Mouse (Mus musculus): ENCODE measurements at regions not wholly inside any gene's neighbourhood (a gene's known extent, or its start where the extent isn't known, plus 50 kb on each side); places are given as distances from the start of the nearest gene placed in this dataset.
"Not testable (repeated sequence)": the region's sequence is repeated elsewhere in the genome, so short reads cannot be mapped to it uniquely, and the experiment has no call there.

DNA sequence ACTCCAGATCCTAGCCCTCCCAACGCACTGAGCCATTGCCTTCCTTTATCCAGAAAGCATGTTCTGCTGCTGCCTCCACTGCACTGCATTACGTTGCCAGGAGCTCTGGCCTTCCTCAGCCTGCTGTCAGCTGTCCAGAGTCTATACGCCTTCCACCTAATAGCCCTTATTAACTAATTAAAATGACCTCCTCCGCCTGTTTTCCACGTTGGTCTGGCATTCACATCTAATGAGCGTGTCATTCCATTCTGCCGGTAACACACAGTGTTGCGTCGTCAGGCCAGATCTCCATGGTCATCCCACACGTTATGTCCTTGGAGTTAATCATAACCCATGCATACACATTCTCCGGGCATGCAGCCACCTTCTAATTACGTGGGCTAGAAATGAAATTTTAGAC lies 56.7 kb upstream of the Med4 start:
- no peak for ATAC-seq (ENCODE audit: low TSS enrichment)

DNA sequence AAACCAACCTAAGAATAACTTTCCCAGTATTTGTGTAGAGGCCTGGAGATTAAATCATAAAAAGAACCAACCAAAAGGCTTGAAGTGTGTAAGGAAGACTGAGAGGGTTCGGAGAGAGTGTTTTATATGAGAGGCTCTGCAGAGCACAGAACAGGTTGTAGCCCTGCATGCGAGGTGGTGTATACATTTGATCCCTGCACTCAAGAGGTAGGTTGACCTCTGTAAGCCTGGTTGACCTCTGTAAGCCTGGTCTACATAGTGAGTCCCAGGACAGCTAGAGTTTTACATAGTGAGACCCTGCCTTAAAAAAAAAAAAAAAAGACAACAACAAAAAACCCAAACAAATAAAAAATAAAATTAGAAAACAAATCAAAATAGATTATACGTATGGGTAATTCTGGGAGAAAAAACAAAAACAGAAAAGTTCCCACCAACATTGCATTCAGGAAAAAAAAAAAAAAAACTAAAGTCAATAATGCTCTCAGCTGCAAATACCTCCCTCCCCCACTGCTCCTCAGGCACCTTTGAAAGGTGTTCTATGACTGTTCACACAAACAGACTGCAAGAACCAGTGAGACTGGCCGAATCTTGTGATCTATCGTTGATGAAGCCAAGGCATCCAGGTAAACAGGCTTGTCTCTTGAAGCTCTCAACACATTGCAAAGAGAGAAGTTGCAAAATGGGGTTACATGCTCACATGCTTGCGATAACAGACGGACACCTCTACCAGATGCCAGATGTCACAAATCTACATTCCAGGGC lies 57.3 kb upstream of the Med4 start:
- no peak for ATAC-seq (ENCODE audit: low TSS enrichment)

DNA sequence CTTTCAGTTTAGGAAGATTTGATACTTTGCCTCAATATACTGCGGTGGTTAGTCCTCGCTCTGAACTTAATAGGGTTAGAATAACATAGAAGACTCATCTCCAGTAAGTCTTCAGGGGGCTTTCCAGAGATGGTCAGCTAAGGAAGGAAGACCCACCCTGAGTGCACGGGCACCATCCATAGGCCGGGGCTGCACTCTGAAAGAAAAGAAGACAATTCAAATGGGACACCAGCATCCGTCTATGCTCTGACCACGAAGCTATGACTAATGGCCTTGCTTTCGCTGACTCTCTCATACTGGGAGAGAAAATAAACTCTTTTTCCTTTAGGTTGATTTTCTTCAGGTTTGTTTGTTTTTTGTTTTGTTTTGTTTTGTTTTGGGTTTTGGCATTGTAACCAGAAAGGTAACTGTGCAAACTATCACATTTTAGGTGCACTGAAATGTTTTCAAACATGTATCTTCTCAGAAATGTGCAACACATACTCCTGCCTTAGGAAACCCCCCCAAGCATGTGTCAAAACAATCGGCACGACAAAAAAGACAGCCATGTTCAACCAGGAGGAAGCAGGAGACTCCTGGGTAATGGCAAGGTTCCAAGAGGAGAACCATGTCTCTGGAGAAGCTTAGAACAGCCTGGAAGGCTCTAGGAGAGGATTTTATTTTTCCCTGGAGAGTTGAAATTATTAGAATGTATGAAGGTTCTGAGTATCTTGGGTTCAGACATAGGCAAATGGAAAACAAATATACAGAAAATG lies 58.4 kb upstream of the Med4 start:
- ATAC-seq (ENCODE audit: low TSS enrichment): no peak

DNA sequence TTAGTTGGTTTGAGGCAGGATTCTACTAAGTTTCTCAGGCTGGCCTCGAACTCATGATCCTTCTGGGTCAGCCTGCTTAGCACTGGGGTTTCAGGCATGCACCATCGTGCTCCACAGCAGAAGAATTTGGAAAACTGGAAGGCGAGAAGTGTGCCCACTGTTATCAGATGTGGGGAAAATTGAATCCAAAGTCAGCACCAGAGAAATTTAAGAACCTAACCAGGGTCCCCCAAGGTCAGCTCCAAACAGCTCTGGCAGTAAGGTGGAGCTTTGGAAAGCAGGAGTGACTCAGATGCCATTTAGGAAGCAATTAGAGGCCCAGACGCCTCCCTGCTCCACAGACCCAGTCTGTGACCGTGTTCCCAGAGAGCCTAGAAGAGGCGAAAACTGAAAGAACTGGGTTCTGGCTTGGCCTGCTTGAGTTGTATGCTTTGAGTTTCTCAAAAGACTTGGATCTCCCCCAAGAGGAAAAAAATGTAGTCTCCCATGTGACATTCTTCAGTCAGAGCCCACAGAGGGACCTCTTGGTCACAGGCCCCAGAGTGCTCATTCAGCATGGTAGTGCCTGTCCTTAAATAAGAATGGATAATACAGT lies 59.8 kb upstream of the Med4 start:
- ATAC-seq (ENCODE audit: low TSS enrichment): peak; percentile 39; the same call in 1 of the 2 replicates

DNA sequence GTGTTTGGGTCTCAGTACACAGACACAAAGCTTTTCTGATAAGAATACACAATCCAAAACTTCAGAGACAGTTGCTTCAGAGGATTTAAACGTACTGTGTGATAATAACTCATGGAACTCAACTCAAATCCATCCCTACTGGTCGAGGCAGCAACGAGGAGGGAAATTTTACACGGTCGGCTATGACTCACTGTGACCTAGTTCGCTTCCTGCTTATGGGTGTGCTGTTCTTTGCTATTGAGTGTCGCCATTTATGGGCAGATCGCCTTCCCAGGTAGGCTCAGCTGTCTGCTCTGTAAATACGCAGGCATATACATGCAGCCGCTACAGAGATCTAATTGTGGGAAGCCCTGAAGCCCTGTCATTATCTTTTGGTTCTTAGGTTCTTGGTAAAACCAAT lies 60.7 kb upstream of the Med4 start:
- ATAC-seq (ENCODE audit: low TSS enrichment): peak; percentile 53; the same call in 1 of the 2 replicates

DNA sequence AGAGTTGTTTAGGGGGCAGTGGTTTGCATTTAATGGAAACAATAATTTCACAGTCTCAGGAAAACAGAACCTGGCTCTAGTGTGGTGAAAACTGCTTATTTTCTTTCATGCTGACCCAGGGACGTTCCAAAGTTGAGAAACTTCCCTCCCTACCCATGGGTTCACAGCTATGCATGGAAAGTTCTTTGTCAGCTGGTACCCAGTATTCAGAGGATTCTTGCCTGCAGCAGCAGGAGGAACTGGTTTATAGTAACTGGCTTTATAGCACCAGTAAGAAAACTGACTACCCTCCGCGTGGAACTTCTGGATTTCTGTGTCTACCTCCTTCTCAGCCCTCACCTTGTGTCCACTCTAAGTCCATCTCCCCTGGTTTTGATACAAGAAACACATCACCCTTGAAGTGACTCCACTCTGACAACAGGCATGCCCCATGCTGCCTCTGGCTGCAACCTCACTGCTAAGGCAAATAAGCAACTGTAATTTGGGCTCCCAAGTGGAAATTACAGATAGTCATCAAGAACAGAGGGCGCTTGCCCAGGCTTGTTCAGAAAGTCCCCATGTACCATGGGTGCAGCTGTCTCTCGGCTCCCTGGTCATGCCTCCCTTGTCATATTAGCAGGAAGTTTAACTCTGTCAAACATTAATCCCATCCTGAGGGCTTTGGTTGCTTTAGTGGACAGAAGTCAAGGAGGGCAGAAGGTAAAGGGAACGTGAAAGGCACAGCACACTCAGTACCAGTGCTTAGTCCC lies 60.6 kb upstream of the Itm2b start:
- no peak for ATAC-seq (ENCODE audit: low TSS enrichment)

DNA sequence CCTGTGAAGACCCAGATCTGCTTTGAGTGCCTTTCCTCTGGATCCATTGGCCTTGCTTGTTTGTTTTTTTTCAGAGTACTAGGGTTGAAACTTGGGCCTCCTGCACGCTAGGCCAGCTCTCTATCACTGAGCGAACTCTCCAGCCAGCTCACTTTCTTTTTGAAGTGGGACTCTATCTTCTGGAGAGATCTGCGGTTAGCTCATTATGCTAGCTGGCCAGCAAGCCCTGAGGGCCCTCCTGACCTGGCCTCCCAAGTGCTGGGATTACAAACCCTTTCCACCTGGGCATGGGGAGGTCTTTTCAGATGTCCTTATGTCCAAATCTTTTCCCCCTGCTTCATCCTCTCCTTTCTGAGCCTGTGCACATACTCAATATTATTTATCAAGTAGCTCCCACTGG lies 59.6 kb upstream of the Itm2b start:
- no peak for ATAC-seq (ENCODE audit: low TSS enrichment)

DNA sequence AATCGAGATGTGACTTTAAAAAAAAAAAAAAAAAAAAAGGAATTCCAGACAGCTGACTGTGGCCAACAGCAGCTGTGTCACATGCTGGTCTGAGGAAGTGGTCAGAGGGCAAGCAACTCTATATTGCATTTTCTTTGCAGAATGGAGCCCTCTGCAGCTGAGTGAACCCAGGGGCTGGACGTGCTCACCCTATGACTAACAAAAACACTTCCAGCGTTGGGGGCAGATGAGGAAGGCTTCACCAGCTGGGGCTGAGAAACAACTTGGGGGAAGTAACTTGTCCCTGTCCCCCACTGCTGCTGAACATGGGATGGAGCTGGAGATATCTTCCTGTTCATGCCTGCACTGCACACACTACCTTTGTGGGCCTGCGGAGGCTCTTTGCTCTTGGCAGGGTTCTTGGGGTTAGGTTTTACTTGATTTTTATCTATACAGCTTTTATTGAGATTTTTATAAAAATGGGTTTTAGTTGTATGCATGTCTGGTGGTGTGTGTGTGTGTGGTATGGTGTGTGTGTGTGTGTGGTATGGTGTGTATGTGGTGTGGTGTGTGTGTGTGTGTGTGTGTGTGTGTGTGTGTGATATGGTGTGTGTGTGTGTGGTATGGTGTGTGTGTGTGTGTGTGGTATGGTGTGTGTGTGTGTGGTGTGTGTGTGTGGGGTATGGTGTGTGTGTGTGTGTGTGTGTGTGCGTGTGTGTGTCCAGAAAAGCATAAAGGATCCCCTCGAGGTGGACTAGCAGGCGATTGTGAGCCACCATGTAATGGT lies 57.0 kb upstream of the Itm2b start:
- no peak for ATAC-seq (ENCODE audit: low TSS enrichment)

DNA sequence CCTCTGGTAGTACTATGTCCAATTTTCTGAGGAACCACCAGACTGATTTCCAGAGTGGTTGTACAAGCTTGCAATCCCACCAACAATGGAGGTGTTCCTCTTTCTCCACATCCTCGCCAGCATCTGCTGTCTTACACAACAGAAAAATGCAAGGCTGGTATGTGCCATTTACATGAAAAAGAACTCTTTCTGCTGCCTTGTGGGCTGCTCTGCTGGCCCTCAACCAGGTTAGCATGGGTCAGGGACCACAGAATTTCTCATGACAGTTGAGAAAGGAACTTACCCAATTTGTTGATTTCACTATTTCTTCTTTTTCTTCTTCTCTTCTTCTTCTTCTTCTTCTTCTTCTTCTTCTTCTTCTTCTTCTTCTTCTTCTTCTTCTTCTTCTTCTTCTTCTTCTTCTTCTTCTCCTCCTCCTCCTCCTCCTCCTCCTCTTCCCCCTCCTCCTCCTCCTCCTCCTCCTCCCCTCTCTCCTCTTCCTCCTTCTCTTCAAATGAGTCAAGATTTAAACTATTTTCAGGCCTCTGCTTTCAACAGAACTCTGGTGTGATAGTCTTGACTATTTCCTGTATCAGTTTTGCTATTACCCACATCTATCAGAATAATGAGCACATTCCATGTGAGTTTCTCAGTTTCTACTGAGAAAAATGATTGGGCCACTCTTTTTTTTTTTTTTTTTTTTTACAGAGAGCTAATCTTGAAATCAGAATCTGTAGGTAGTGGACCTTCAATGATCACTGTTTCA lies 56.3 kb upstream of the Itm2b start:
- ATAC-seq (ENCODE audit: low TSS enrichment): not testable (repeated sequence)

DNA sequence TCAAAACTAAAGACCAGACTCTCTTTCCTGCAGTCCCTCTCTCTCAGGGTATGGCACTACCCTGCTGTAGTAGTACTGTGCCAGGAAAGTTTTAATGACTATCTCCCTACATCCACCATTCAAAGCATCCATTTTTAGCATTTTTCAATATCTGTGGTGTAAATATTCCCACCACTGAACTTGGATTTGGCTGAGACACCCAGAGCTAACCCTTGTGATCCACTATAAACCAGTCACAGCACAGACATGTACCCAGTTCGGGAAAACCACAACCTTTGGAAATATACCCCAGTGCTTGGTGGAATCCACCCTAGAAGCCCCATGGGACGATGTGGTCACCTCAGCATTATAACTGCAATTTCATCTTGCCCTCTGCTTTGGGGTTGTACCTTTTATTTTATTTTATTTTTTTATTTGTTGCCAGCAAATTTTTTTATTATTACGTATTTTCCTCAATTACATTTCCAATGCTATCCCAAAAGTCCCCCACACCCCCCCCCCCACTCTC lies 54.8 kb upstream of the Itm2b start:
- ATAC-seq (ENCODE audit: low TSS enrichment): no peak

DNA sequence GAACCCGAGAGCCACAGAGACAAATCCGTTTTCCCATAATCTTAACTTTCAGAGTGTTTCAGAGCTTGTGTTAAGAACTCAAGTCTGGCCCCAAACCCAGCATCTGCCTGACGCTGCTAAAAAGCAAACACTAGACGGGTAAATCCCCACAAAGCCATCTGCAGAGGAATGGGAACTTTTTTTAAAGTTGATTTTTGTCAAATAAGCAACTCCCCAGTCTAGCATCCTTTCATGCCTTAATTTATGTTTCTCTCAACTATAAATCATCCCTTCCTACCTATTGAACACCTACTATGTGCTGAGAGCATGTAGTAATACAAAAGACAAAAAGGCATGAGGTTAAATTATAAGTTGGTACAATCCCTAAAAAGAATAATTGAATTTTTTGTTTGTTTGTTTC lies 50.8 kb upstream of the Itm2b start:
- no peak for ATAC-seq (ENCODE audit: low TSS enrichment)

All from frontal cortex, adult (tissue).